Mouse (Mus musculus): Measurements from ENCODE around the gene Calm1. TPM values are rescaled to one million over a fixed set of nuclear protein-coding genes. Genes with fewer than 3 reads are reported as not detected.

Calm1 gene
- total and polyA plus RNA-seq, 3 experiments, result 524 to 3,339 (median 602) TPM

DNA sequence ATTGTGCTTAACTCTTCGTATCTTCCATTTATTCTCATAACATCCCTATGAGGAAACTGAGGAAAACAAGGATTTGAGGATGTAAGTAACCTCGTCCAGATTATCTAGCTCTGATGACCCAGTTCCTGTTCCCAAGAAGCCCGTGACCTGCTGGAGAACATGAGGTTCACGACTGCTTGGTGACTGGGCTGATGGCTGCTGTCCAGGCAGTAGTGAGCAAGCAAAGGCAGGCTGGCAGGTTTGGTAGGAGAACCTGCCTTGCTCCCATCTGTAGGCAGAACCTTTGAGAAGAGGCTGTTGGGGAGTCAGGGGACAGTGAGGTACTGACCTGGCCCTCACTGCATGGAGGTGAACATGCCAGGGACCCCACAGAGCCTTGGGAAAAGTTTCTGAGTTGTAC lies 26.0 kb downstream of the Calm1 start:
- TF ChIP-seq MAZ (IDR thresholded peaks at IDR 0.05; ENCODE audit: low read depth, low read length) (no peak), TAL1 (IDR thresholded peaks at IDR 0.05; ENCODE audit: low read length) (no peak), GABPA (IDR thresholded peaks at IDR 0.05; ENCODE audit: low read depth, low read length) (no peak), E2F4 (IDR thresholded peaks at IDR 0.05; ENCODE audit: borderline replicate concordance, low read depth, low read length) (no peak), BHLHE40 (IDR thresholded peaks at IDR 0.05; ENCODE audit: borderline replicate concordance, low read depth, low read length) (no peak), MAX (IDR thresholded peaks at IDR 0.05; ENCODE audit: low read length) (no peak), CHD1 (IDR thresholded peaks at IDR 0.05; ENCODE audit: low read depth, low read length) (no peak), USF1 (IDR thresholded peaks at IDR 0.05; ENCODE audit: low read depth, low read length) (no peak), MYB (IDR thresholded peaks at IDR 0.05; ENCODE audit: low read depth, low read length) (no peak), MEF2A (IDR thresholded peaks at IDR 0.05; ENCODE audit: extremely low read depth, insufficient replicate concordance, low read depth, low read length, poor library complexity, severe bottlenecking) (no peak), GATA1 (IDR thresholded peaks at IDR 0.05; ENCODE audit: low read depth, low read length) (no peak), ETS1 (IDR thresholded peaks at IDR 0.05; ENCODE audit: low read depth, low read length) (no peak), JUND (IDR thresholded peaks at IDR 0.05; ENCODE audit: low read depth, low read length) (no peak), HCFC1 (IDR thresholded peaks at IDR 0.05; ENCODE audit: low read depth, low read length) (no peak), POLR2AphosphoS2 (IDR thresholded peaks at IDR 0.05; ENCODE audit: low read length) (no peak), EP300 (IDR thresholded peaks at IDR 0.05; ENCODE audit: low read depth in 1 of 2, low read length in 2 of 2) (no peak), KAT2A (conservative IDR thresholded peaks at IDR 0.05; ENCODE audit: low read depth, low read length) (no peak), POLR2AphosphoS5 (IDR thresholded peaks at IDR 0.05; ENCODE audit: borderline replicate concordance, low read depth, low read length) (no peak), USF2 (IDR thresholded peaks at IDR 0.05; ENCODE audit: borderline replicate concordance in 1 of 2, insufficient read depth in 1 of 2, low read depth in 1 of 2, low read length in 2 of 2) (no peak)
- no peak for DNase-seq (ENCODE audit: low read depth, low spot score)
- peaks cover 0 to 2% of the 10 kb centered on the region in 2 experiments; a peak in 1 of 4 replicates for H3K4me1 ChIP-seq (ENCODE audit: control insufficient read depth in 1 of 2, insufficient read depth in 2 of 2, low read length in 2 of 2)
- H3K36me3 ChIP-seq (ENCODE audit: control insufficient read depth in 1 of 2, insufficient read depth in 2 of 2, low read length in 2 of 2), result no peaks in the 10 kb centered on the region
- H3K9ac ChIP-seq (ENCODE audit: control insufficient read depth, low read depth, low read length, poor library complexity, severe bottlenecking), result no peak overlapping the region
- no peaks in the 10 kb centered on the region for H3K79me2 ChIP-seq (ENCODE audit: control insufficient read depth, insufficient read depth, low read length, poor library complexity)
- H3K9me3 ChIP-seq (replicated peaks; ENCODE audit: insufficient read depth, low read length), result no peaks in the 10 kb centered on the region
- H3K27ac ChIP-seq (ENCODE audit: control insufficient read depth, low read depth, low read length), result no peak overlapping the region
- H3K27me3 ChIP-seq (ENCODE audit: control insufficient read depth in 1 of 2, insufficient read depth in 2 of 2, low read length in 2 of 2), result no peaks in the 10 kb centered on the region; a peak in 1 of 4 replicates
- H3K4me3 ChIP-seq (ENCODE audit: control insufficient read depth in 1 of 2, insufficient read depth in 1 of 2, low read depth in 2 of 2, low read length in 2 of 2), result no peak overlapping the region

DNA sequence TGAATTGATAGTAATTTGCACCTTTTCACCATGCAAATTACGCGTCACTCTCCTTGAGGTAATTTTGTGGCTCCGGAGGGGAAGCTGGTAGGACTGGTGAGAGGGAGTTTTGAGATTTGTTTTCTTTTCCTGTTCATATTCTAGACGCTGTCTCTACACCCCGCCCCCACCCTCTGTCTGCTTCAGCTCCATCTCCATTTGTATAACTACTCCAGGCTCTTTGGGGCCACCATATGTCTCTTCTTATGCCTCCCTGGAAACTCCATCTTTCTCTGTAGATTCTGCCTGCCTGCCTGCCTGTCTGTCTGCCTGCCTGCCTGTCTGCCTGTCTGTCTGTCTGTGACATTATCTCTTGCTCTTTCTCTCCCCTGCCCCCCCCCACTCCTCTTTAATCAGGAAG lies 26.8 kb downstream of the Calm1 start:
- H3K4me1 ChIP-seq (ENCODE audit: control insufficient read depth in 1 of 2, insufficient read depth in 2 of 2, low read length in 2 of 2), result no peaks in the 10 kb centered on the region
- TF ChIP-seq ELF1 (IDR thresholded peaks at IDR 0.05; ENCODE audit: low read depth, low read length), result no peak
- no peak for TF ChIP-seq NRF1 (IDR thresholded peaks at IDR 0.05; ENCODE audit: insufficient read depth, low read depth, low read length, poor library complexity, severe bottlenecking)
- no peak for TF ChIP-seq RAD21 (IDR thresholded peaks at IDR 0.05; ENCODE audit: low read depth, low read length)
- TF ChIP-seq USF2 (IDR thresholded peaks at IDR 0.05; ENCODE audit: borderline replicate concordance in 1 of 2, insufficient read depth in 1 of 2, low read depth in 1 of 2, low read length in 2 of 2), result no peak
- no peak for TF ChIP-seq MYC (IDR thresholded peaks at IDR 0.05; ENCODE audit: low read depth, low read length)
- no peak for TF ChIP-seq SIN3A (IDR thresholded peaks at IDR 0.05; ENCODE audit: low read length)
- TF ChIP-seq MYB (IDR thresholded peaks at IDR 0.05; ENCODE audit: low read depth, low read length), result no peak
- TF ChIP-seq CHD1 (IDR thresholded peaks at IDR 0.05; ENCODE audit: low read depth, low read length), result no peak
- TF ChIP-seq BHLHE40 (IDR thresholded peaks at IDR 0.05; ENCODE audit: borderline replicate concordance, low read depth, low read length), result no peak
- TF ChIP-seq CTCF (IDR thresholded peaks at IDR 0.05 in 2 of 3, conservative IDR thresholded peaks at IDR 0.05 in 1 of 3; ENCODE audit: control insufficient read depth in 1 of 3, insufficient read depth in 1 of 3, low read depth in 2 of 3, low read length in 3 of 3, poor library complexity in 1 of 3, severe bottlenecking in 1 of 3), result no peak
- TF ChIP-seq JUND (IDR thresholded peaks at IDR 0.05; ENCODE audit: low read depth, low read length), result no peak
- no peak for TF ChIP-seq ZC3H11A (IDR thresholded peaks at IDR 0.05; ENCODE audit: low read depth, low read length)
- no peak for TF ChIP-seq MXI1 (IDR thresholded peaks at IDR 0.05; ENCODE audit: low read depth, low read length)
- no peak for TF ChIP-seq POLR2A (IDR thresholded peaks at IDR 0.05; ENCODE audit: control insufficient read depth in 1 of 2, insufficient read depth in 1 of 2, low read depth in 1 of 2, low read length in 2 of 2, poor library complexity in 1 of 2)

More for the DNA sequence above, 26.8 kb downstream of the Calm1 start:
- Histone ChIP-seq H3K4me3 (ENCODE audit: control insufficient read depth in 1 of 2, insufficient read depth in 1 of 2, low read depth in 2 of 2, low read length in 2 of 2) (no peak overlapping the region), H3K27me3 (ENCODE audit: control insufficient read depth in 1 of 2, insufficient read depth in 2 of 2, low read length in 2 of 2) (peaks cover 0 to 1% of the 10 kb centered on the region in 2 experiments; a peak in 3 of 4 replicates), H3K9ac (ENCODE audit: control insufficient read depth, low read depth, low read length, poor library complexity, severe bottlenecking) (no peak overlapping the region), H3K79me2 (ENCODE audit: control insufficient read depth, insufficient read depth, low read length, poor library complexity) (no peaks in the 10 kb centered on the region), H3K27ac (ENCODE audit: control insufficient read depth, low read depth, low read length) (no peak overlapping the region), H3K36me3 (ENCODE audit: control insufficient read depth in 1 of 2, insufficient read depth in 2 of 2, low read length in 2 of 2) (no peaks in the 10 kb centered on the region), H3K9me3 (replicated peaks; ENCODE audit: insufficient read depth, low read length) (no peaks in the 10 kb centered on the region)
- no peak for DNase-seq (ENCODE audit: low read depth, low spot score)

Measured in MEL (cell line).